Mouse (Mus musculus): ENCODE measurements around the gene Ntrk3.

- TF ChIP-seq CTCF (IDR thresholded peaks at IDR 0.05; ENCODE audit: borderline replicate concordance, insufficient read depth, low read depth, low read length) (no peak), POLR2A (IDR thresholded peaks at IDR 0.05; ENCODE audit: borderline replicate concordance, insufficient read depth, low read length) (no peak)
Measured at GRCm38 (mm10) chr7:78397215-78397614, 340.6 kb downstream of the Ntrk3 start.

Measured in cerebellum, adult 2 months (tissue).